Mouse (Mus musculus) right cerebral cortex, postnatal 10 days (tissue): ENCODE measurements around the gene Tmem243.
"Not testable (repeated sequence)": the region's sequence is repeated elsewhere in the genome, so short reads cannot be mapped to it uniquely, and the experiment has no call there.

Source experiments
- DNase-seq, 2 experiments: peaks; one replicate each; pipeline ENCODE4 v3.0.0; 2021; ENCODE audit warnings: low spot score in 2 of 2

Tmem243 gene

DNA sequence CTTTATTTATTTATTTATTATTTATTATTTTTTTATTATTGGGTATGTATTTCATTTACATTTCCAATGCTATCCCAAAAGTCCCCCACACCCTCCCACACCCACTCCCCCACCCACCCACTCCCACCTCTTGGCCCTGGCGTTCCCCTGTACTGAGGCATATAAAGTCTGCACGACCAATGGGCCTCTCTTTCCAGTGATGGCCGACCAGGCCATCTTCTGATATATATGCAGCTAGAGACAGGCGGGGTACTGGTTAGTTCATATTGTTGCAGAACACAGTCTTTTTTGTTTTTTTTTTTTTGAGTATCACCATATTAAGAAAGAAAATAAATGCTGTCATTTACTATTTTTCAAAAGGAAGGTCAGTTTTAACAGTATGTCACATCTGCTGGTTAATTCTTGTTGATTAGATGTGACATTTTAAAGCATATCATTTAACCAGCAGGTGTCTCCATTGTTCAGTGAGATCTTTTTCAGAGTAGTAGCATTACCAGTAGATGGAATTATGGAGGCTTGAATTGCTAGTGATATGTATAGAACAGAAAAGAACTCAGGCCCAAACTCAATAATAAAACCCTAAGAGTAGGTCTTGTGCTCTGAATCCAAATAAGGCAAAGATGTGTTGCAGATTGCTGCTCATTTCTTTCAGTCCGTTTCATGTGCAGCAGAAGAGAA is 69.0 kb downstream of the Tmem243 start:
- DNase-seq, result not testable (repeated sequence)

DNA sequence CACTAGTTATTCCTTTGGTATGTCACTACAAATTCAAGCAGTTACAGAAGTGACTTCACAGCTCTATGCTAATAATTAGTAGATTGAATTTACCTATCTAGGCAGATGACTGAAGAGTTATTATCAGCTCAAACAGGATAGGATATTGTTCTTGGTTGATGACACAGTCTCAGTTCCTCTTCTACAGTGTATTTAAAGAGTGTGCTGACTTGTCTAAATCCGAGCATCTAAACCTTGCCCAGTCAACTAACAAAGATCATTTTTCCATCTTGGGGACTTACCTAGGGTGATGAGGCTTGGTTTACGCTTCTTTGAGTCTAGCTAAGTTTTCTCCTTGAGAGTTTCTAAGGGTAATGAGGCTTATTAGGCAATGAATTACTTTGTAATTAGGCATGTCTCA is 72.8 kb downstream of the Tmem243 start:
- DNase-seq, result no peak

DNA sequence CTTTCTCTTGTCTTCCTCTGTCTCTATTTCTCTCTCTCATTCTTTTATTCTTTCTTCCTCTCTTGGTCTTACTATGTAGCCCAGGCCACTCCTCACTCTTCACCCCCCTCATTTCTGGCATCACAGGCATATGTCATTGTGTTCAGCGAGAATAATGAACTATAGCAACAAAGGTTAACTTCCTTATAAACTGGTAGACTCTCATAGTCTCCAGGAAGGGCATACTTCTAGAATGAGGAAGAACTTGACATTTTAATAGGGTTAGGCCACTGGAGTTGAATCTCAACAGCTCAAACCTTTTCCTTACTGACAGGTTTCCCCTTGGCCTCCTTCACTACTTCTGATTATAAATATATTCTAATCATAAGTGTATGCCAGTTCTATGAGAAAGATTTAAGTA is 86.0 kb downstream of the Tmem243 start:
- no peak for DNase-seq
